Mouse (Mus musculus) embryonic fibroblast, embryonic 13.5 days (primary cell): ENCODE measurements around the gene Tbl1x. TPM values are rescaled to one million over a fixed set of nuclear protein-coding genes. Genes with fewer than 3 reads are reported as not detected.

Experiments
- H3K27ac ChIP-seq: 2 replicates; pipeline ENCODE4 v1.5.1; 2012; ENCODE audit warnings: low read length, control low read depth, inconsistent platforms; ENCODE audit not compliant: insufficient read depth
- H3K4me1 ChIP-seq: 2 replicates; pipeline ENCODE4 v1.6.1; 2011; ENCODE audit warnings: low read length; ENCODE audit not compliant: control insufficient read depth, insufficient read depth
- H3K4me3 ChIP-seq: 2 replicates; pipeline ENCODE4 v1.5.1; 2011; ENCODE audit warnings: mild to moderate bottlenecking, control low read depth, low read length; ENCODE audit not compliant: insufficient read depth
- CTCF ChIP-seq: IDR thresholded peaks from 2 replicates; pipeline ENCODE4 v1.5.1; 2011; ENCODE audit warnings: mild to moderate bottlenecking, control low read depth, low read length, moderate library complexity, borderline replicate concordance; ENCODE audit not compliant: insufficient read depth
- POLR2A ChIP-seq: IDR thresholded peaks from 2 replicates; pipeline ENCODE4 v1.6.1; 2011; ENCODE audit warnings: low read depth, mild to moderate bottlenecking, control low read depth, low read length, moderate library complexity
- polyA plus RNA-seq: library from polyadenylated mRNA; stranded (reverse); fragments of >200 nt; gene quantifications from 2 replicates; pipeline ENCODE4 v1.2.4, GENCODE M21; 2011; ENCODE audit warnings: low read depth; ENCODE audit not compliant: missing spikeins, insufficient read length

Gene Tbl1x
- polyA plus RNA-seq, 1 experiment: 98.7 TPM

DNA sequence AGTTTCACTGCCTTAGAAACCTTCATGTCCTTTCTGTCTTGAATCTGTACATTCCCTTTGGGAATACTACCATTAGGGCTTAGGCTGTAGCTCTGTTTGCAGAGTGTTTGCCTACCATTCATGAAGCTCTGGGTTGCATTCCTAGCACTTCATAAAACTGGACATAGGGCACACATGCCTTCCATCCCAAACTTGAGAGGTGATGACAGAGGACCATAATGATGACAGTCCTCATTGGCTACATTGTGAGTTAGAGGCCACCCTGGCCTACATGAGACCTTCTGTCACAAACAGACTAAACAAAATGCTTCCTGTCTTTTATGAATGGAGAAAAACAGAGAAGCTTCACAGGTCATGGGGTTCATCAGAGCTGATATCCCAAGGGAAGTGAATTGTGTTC is 33.2 kb downstream of the Tbl1x start:
- Histone ChIP-seq H3K4me3 (no peak overlapping the region), H3K4me1 (peaks cover 11% of the 10 kb centered on the region; the same call in 1 of the 2 replicates), H3K27ac (no peak overlapping the region)
- TF ChIP-seq CTCF: no peak
- TF ChIP-seq POLR2A: no peak

DNA sequence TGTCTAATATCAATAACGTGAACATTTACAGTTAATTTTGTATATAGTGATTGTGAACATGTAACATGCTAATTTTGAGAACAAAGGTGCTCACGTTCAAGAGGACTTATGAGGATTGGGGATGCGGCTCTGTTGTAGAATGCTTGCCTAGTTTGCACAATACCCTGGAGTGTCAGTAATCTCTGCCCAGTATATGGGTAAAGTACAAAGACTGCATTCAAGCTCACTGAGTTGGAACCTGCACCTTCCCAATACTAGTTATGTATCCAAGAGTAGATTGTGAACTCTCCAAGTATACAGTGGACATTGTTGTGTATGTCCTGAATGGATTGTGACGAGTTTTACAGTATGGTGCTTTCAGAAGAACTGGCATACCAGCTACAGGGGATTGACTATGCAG is 33.7 kb downstream of the Tbl1x start:
- peaks cover 11% of the 10 kb centered on the region; the same call in 1 of the 2 replicates for H3K4me1 ChIP-seq
- no peak for TF ChIP-seq POLR2A
- TF ChIP-seq CTCF: no peak
- no peak overlapping the region for H3K27ac ChIP-seq
- no peak overlapping the region for H3K4me3 ChIP-seq

DNA sequence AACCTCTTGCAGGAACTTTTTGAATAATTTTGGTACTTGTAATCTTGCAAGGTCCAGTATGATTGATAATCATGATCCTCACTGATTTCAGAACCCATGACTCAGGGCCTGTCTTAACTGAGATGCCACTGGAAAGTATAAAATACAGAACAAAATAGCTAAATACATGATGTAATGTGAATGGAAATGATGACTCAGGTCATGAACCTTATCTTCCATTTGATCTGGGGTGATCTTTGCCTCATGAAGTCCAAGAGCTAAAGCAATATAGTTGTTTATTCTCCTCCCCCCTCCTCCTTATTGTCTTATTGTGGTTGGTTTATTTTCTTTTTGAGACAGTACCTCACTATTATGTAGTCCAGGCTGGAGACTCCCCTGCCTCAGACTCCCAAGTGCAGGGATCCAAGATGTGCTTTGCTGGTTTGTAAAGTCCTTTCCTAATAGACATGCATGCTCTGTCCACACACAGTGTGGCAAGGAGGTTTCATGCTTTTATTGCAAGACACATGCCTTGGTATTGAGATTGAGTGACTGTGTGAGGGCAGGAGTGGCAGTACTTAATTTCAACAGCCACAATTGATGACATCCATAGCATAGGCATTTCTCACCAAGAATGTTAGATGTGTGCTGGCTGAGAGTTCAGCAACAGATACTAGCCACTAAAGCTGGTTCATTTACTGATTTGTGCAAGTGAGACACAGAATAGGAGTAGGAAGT is 34.7 kb downstream of the Tbl1x start:
- TF ChIP-seq CTCF: no peak
- no peak for TF ChIP-seq POLR2A
- H3K4me1 ChIP-seq: peaks cover 11% of the 10 kb centered on the region; the same call in 1 of the 2 replicates
- H3K27ac ChIP-seq: no peak overlapping the region; the same call in 1 of the 2 replicates
- H3K4me3 ChIP-seq: no peak overlapping the region

DNA sequence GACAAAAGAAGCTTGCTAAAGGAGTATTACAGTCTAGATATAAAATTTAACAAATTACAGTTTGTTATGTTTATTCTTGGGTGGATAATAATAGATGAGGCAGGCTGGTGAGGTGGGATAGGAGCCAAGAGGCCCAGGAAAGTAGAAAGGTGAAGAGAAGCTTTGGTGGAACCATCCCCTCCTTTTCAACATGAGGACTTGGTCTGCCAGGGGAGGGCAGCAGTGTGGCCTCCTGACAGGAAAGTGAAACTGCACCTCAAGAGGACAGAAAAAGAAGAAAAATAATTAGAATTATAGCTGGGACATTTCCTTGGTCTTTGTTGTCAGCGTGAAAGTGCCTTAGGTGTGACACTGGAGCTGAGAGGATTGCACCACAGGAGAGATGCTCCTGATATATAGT is 35.6 kb downstream of the Tbl1x start:
- no peak for TF ChIP-seq POLR2A
- TF ChIP-seq CTCF: no peak
- Histone ChIP-seq H3K27ac (no peak overlapping the region), H3K4me1 (peaks cover 11% of the 10 kb centered on the region; the same call in 1 of the 2 replicates), H3K4me3 (no peak overlapping the region)

DNA sequence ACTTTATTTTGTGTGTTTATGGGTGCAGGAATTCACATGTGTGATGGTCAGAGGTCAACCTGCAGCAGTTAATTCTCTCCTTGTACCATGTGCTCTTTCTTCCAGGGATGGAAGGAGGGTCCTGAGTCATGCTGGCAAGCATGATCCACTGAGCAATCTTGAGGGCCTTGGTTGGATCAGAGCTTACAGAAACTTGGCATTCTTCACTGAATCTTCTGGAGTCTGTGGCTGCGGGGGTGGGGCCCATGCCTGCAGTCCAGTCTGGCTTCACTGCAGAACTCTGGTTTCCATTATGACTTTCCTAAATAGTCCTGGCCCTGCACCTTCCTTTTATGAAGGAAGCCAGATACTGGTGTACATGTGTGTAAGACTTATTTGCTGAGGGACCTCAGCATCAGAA is 38.1 kb downstream of the Tbl1x start:
- no peak for TF ChIP-seq POLR2A
- no peak for TF ChIP-seq CTCF
- Histone ChIP-seq H3K4me3 (no peak overlapping the region), H3K27ac (no peak overlapping the region; the same call in 1 of the 2 replicates), H3K4me1 (peaks cover 11% of the 10 kb centered on the region; the same call in 1 of the 2 replicates)

DNA sequence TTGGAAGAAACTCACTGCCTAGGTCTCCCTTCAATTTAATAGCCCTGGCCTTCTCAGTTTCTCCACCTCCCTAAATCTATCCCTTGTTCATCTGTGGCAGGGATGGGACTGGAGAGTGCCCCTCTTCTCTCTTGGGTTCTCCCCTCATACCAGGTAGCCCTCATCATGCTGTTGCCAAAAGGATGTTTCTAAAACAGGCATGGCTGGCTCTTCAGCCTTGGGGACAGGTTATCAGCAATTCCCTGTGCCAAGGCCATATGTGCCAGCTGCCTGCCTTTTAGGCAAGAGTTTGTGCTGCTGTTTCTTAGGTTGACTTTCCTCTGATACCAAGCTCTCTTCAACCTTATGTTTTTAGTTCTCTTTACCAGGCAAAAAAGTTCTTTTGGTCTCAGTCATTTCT is 39.6 kb downstream of the Tbl1x start:
- Histone ChIP-seq H3K4me3 (no peak overlapping the region), H3K27ac (no peak overlapping the region), H3K4me1 (peaks cover 9% of the 10 kb centered on the region; the same call in 1 of the 2 replicates)
- TF ChIP-seq POLR2A (no peak), CTCF (no peak)

DNA sequence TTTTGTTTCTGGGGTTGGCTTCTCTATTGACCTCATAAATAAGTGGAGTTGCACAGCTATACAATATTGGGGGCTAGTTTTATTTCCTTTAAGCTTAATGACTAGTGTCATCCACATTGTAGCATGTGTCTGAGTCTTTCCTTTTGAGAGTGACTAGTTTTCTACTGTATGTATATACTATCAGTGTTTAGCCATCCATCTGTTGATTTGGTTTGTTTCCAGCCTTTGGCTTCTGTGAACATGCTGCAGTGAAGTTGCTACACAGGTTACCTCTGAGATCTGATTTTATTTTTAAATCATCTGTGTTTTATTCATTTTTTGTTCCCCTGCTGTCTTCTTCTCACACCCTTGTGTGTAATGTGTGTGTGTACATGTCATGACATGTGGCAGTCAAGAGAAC is 40.5 kb downstream of the Tbl1x start:
- no peak overlapping the region for H3K27ac ChIP-seq
- H3K4me3 ChIP-seq: no peak overlapping the region
- peaks cover 2% of the 10 kb centered on the region; the same call in 1 of the 2 replicates for H3K4me1 ChIP-seq

DNA sequence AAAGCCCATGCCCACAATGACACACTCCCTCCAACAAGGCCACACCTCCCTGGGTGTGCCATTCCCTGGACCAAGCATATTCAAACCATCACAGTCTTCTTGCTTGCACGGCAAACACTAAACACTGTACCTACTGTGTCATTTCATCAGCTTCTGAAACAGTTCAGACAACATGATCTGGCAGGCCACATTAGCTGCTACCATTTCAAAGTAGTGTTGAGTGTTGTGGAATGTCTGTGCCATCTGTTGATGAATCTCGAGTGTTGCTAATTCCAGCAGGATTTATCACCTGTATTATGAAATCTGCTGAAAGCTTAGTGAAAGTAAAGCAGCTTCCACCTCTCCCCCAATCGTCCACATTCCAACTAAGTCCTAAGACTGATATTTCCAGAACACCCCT is 41.3 kb downstream of the Tbl1x start:
- Histone ChIP-seq H3K4me1 (peaks cover 2% of the 10 kb centered on the region; the same call in 1 of the 2 replicates), H3K27ac (no peak overlapping the region), H3K4me3 (no peak overlapping the region)
- TF ChIP-seq POLR2A: no peak
- no peak for TF ChIP-seq CTCF

More for the DNA sequence above, 40.5 kb downstream of the Tbl1x start:
- TF ChIP-seq CTCF (no peak), POLR2A (no peak)

DNA sequence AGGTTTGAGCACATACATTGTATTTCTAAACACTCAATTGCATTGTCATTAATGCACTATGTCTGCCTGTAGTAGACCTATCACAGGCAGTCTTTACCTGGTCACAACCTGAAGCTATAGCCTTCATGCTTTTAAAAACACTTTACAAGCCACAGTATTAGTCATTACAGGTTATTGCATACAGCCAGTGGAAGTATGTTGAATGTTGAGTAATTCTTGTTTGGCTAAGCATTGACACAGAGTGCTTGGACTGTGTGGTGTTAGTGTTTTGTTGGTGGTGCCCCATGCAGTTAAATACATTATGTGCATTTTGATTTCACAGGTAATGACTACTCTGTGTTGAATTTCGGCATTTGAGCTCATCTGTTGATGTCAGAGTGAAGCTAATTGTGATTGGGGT is 45.2 kb downstream of the Tbl1x start:
- TF ChIP-seq POLR2A: no peak
- TF ChIP-seq CTCF: no peak
- Histone ChIP-seq H3K4me1 (peaks cover 2% of the 10 kb centered on the region), H3K4me3 (no peak overlapping the region), H3K27ac (no peak overlapping the region)

DNA sequence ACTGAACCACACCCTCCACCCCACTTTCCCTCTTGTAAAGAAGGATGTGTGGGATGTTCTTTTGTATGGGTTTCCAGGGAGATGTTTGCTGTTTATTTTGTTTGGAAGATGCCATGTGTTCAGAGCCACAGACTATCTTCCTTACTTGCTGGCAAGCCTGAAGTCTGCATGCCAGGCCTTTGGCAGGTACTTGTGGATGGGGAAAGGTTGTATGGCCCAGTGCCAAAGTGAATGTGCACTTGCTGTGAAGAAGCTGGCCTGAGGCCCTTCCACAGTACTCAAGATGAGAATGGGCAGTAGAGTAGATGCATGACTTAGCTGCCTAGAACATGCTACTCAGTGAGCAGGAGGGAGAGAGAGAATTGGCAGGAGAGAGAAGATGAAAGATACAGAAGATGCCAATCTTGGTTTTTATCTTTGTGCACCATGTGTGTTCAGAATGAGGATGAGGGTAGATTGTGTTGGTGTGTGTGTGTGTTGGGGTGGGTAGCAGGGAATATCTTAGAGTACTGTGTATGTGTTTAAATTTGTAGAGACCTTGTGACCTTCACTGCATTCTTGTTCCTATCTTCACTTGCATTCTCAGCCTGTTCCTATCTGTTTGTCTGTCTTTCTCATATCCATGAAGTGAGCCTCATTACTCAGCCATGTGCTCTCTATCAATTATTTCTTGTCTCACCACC is 48.5 kb downstream of the Tbl1x start:
- Histone ChIP-seq H3K27ac (no peak overlapping the region), H3K4me1 (peaks cover 2% of the 10 kb centered on the region), H3K4me3 (no peak overlapping the region)
- TF ChIP-seq POLR2A (no peak), CTCF (no peak)

DNA sequence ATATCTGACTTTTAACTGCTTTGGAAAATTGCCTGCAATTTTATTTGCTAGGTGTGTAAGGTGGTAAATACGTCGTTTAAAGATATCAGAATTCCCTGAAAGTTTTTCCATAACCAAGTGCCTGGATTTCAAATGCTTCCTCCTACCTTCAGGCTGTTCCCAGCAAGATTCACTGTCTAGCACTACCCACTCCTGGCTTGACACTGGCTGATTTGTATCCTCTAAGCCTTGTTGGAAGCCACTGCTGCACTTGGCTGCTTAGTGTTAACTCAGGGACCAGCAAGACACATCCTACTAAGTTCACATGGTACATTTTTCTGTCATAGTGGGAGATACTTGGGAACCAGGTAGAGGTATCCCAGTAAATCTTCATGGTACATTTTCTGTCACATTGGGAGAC is 52.8 kb downstream of the Tbl1x start:
- no peak overlapping the region for H3K27ac ChIP-seq
- no peaks in the 10 kb centered on the region; the same call in 1 of the 2 replicates for H3K4me1 ChIP-seq
- no peak overlapping the region for H3K4me3 ChIP-seq
- no peak for TF ChIP-seq CTCF
